Mouse (Mus musculus): ENCODE data around the gene Pank4.

DNA sequence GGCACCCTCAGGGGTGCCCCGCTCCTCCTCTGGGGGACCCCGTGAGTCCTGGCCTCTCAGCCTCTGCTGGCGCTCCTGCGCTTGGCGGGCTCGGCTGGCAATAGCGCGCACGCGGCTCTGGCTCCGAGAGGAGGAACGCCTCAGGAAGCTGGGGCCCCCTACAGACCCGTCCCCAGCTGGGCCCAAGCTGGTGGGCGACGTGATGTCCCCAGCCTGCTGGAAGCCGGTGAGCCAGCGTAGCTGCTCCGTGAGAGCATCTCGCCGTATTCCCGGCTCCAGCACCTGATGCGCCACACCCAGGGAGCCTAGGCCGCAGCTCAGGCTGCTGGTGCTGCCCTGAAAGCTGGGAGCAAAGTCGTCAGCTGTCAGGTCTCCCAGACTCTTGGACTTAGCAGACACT lies 19.8 kb downstream of the Pank4 start:
- TF ChIP-seq POLR2A (IDR thresholded peaks at IDR 0.05; ENCODE audit: control insufficient read depth, low read depth, low read length) (no peak), CTCF (IDR thresholded peaks at IDR 0.05; ENCODE audit: control insufficient read depth, insufficient read depth, insufficient replicate concordance, low read depth, low read length) (no peak)
